Mouse (Mus musculus): ENCODE results near the gene Spert. TPM values are rescaled to one million over a fixed set of nuclear protein-coding genes. Genes with fewer than 3 reads are reported as not detected.

The Spert gene
- total RNA-seq (2014; fragmentation: Nextera tagmentation) (not detected in 2 replicates), total RNA-seq (2017) (0.06 and 0.66 TPM in 2 replicates), polyA plus RNA-seq (2012) (not detected in 2 replicates)

DNA sequence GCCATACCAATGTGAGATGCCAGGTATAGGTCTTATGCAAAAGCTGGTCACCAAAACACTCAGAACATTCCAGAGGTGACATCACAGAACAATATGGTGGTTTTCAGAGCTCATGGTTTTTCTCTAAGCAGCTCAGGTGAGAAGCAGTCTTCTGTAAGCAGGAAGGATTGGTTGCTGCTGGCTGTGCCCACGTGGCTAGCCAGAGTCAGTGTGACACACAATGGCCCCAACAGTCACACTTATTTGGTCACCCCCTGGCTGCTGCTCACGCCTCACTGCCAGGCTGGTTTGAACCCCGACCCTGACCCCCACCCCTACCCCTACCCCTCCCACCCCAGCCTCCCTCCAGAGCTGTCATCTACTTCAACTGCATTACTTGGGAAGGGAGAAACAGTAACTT lies at the start of gene Spert:
TSS of gene Spert (minus strand) at position 139 of the 400 bp plus-strand sequence.
- H3K9me3 ChIP-seq (replicated peaks), result no peaks in the 10 kb centered on the region
- H3K36me3 ChIP-seq (replicated peaks), result no peaks in the 10 kb centered on the region
- peaks cover 4% of the 10 kb centered on the region; the same call in 1 of the 2 replicates for H3K27me3 ChIP-seq (ENCODE audit: insufficient read depth, low read length)
- ATAC-seq (ENCODE audit: extremely low read depth, insufficient number of reproducible peaks, low FRiP score, poor library complexity, severe bottlenecking) (no peak), DNase-seq (ENCODE audit: low spot score) (no peak)
- no peak within 1 kb of the TSS for H3K4me3 ChIP-seq (ENCODE audit: low read depth, low read length)
- H3K4me1 ChIP-seq (ENCODE audit: insufficient read depth, low read depth, low read length), result no peaks in the 10 kb centered on the region
- TF ChIP-seq POLR2AphosphoS5 (IDR thresholded peaks at IDR 0.05; ENCODE audit: insufficient replicate concordance, low read depth, low read length) (no peak), GATA1 (IDR thresholded peaks at IDR 0.05; ENCODE audit: borderline replicate concordance, low read length) (no peak), TAL1 (conservative IDR thresholded peaks at IDR 0.05; ENCODE audit: low read depth, low read length) (no peak), CTCF (IDR thresholded peaks at IDR 0.05; ENCODE audit: low read depth, low read length) (no peak), GATA2 (IDR thresholded peaks at IDR 0.05; ENCODE audit: borderline replicate concordance, low read depth, low read length) (no peak)

GRCm38 (mm10) chr14:75642080-75642479 lies 49.2 kb upstream of the Spert start, which contains the start of gene Erich6b:
TSS of gene Erich6b (plus strand) at chr14:75642259.
- Histone ChIP-seq H3K36me3 (replicated peaks) (no peaks in the 10 kb centered on the region), H3K4me1 (ENCODE audit: insufficient read depth, low read depth, low read length) (no peaks in the 10 kb centered on the region), H3K9me3 (replicated peaks) (no peaks in the 10 kb centered on the region), H3K27me3 (ENCODE audit: insufficient read depth, low read length) (no peaks in the 10 kb centered on the region), H3K4me3 (ENCODE audit: low read depth, low read length) (no peak within 1 kb of the TSS)
- TF ChIP-seq GATA1 (IDR thresholded peaks at IDR 0.05; ENCODE audit: borderline replicate concordance, low read length) (no peak), CTCF (IDR thresholded peaks at IDR 0.05; ENCODE audit: low read depth, low read length) (no peak), POLR2AphosphoS5 (IDR thresholded peaks at IDR 0.05; ENCODE audit: insufficient replicate concordance, low read depth, low read length) (no peak), GATA2 (IDR thresholded peaks at IDR 0.05; ENCODE audit: borderline replicate concordance, low read depth, low read length) (no peak), TAL1 (conservative IDR thresholded peaks at IDR 0.05; ENCODE audit: low read depth, low read length) (no peak)
- DNase-seq (ENCODE audit: low spot score), result no peak
- ATAC-seq (ENCODE audit: extremely low read depth, insufficient number of reproducible peaks, low FRiP score, poor library complexity, severe bottlenecking), result no peak

- no peak for ATAC-seq (ENCODE audit: extremely low read depth, insufficient number of reproducible peaks, low FRiP score, poor library complexity, severe bottlenecking)
- no peaks in the 10 kb centered on the region for H3K36me3 ChIP-seq (replicated peaks)
- no peaks in the 10 kb centered on the region for H3K27me3 ChIP-seq (ENCODE audit: insufficient read depth, low read length)
- no peak overlapping the region for H3K4me3 ChIP-seq (ENCODE audit: low read depth, low read length)
- DNase-seq (ENCODE audit: low spot score), result no peak
- H3K9me3 ChIP-seq (replicated peaks), result no peaks in the 10 kb centered on the region
- TF ChIP-seq GATA1 (IDR thresholded peaks at IDR 0.05; ENCODE audit: borderline replicate concordance, low read length) (no peak), POLR2AphosphoS5 (IDR thresholded peaks at IDR 0.05; ENCODE audit: insufficient replicate concordance, low read depth, low read length) (no peak), CTCF (IDR thresholded peaks at IDR 0.05; ENCODE audit: low read depth, low read length) (no peak), GATA2 (IDR thresholded peaks at IDR 0.05; ENCODE audit: borderline replicate concordance, low read depth, low read length) (no peak)
- no peaks in the 10 kb centered on the region for H3K4me1 ChIP-seq (ENCODE audit: insufficient read depth, low read depth, low read length)
Observed at GRCm38 (mm10) chr14:75641369-75641768, 48.5 kb upstream of the Spert start.

DNA sequence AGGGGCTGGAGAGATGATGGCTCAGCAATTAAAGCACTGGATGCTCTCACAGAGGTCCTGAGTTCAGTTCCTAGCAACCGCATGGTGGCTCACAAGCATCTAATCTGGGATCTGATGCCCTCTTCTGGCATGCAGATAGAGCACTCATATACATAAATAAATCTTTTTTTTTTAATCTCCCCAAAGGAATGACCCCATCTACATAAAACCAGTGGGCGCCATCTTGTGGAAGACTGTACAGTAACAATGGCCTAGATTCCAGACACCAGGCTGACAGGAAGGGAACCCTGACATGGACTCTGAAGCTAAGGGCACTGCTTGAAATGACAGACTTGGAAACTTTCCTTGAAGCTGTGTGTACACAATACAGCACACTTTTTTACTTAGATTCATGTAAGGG lies 47.9 kb upstream of the Spert start:
- H3K4me1 ChIP-seq (ENCODE audit: insufficient read depth, low read depth, low read length), result no peaks in the 10 kb centered on the region
- H3K9me3 ChIP-seq (replicated peaks), result no peaks in the 10 kb centered on the region
- H3K36me3 ChIP-seq (replicated peaks), result no peaks in the 10 kb centered on the region
- H3K27me3 ChIP-seq (ENCODE audit: insufficient read depth, low read length), result no peaks in the 10 kb centered on the region
- TF ChIP-seq GATA1 (IDR thresholded peaks at IDR 0.05; ENCODE audit: borderline replicate concordance, low read length) (no peak), POLR2AphosphoS5 (IDR thresholded peaks at IDR 0.05; ENCODE audit: insufficient replicate concordance, low read depth, low read length) (no peak), CTCF (IDR thresholded peaks at IDR 0.05; ENCODE audit: low read depth, low read length) (no peak)
- no peak for DNase-seq (ENCODE audit: low spot score)
- H3K4me3 ChIP-seq (ENCODE audit: low read depth, low read length), result no peak overlapping the region
- no peak for ATAC-seq (ENCODE audit: extremely low read depth, insufficient number of reproducible peaks, low FRiP score, poor library complexity, severe bottlenecking)

DNA sequence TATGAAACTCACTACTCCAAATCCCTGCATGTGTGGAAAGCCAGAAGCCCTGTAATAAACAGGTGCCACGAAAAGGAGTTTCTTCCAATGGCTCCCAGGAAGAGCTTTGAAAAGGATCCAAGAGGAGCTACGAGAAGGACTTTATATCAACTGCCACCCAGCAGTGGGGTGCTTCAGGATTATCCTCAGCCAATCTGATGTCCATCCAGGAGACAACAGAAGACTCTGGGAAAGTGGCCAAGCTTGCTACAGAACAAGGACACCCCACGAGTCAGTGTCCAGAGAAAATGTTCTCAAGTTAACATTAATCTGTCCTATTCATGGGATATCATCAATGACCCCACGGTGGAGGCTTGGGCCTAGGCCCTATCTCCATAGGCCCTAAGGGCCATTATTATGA lies 44.7 kb upstream of the Spert start:
- TF ChIP-seq POLR2AphosphoS5 (IDR thresholded peaks at IDR 0.05; ENCODE audit: insufficient replicate concordance, low read depth, low read length) (no peak), CTCF (IDR thresholded peaks at IDR 0.05; ENCODE audit: low read depth, low read length) (no peak), GATA1 (IDR thresholded peaks at IDR 0.05; ENCODE audit: borderline replicate concordance, low read length) (no peak), TAL1 (conservative IDR thresholded peaks at IDR 0.05; ENCODE audit: low read depth, low read length) (no peak), GATA2 (IDR thresholded peaks at IDR 0.05; ENCODE audit: borderline replicate concordance, low read depth, low read length) (no peak)
- ATAC-seq (ENCODE audit: extremely low read depth, insufficient number of reproducible peaks, low FRiP score, poor library complexity, severe bottlenecking) (no peak), DNase-seq (ENCODE audit: low spot score) (no peak)
- no peaks in the 10 kb centered on the region for H3K9me3 ChIP-seq (replicated peaks)
- no peaks in the 10 kb centered on the region for H3K4me1 ChIP-seq (ENCODE audit: insufficient read depth, low read depth, low read length)
- no peaks in the 10 kb centered on the region for H3K36me3 ChIP-seq (replicated peaks)
- H3K27me3 ChIP-seq (ENCODE audit: insufficient read depth, low read length), result no peaks in the 10 kb centered on the region
- H3K4me3 ChIP-seq (ENCODE audit: low read depth, low read length), result no peak overlapping the region

DNA sequence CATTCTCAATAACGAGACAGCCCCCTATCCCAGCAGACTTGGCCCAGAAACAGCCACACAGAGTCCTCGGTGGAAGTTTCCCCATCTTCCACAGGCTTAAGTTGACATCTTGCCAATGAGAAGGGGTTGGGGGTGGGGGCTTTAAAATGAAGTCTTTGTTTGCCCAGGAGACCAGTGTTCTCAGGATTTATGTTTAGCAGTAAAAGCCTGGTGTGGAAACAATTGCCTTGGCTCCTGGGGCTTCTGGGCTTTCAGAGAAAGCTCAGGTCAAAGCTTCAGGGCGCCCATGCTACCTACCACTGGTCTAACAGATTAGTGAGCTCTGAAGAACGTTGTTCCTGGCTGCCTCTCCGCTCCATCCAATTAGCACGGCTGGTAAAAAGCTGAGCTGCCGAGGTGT lies 43.2 kb upstream of the Spert start:
- no peaks in the 10 kb centered on the region for H3K36me3 ChIP-seq (replicated peaks)
- TF ChIP-seq GATA2 (IDR thresholded peaks at IDR 0.05; ENCODE audit: borderline replicate concordance, low read depth, low read length) (no peak), TAL1 (conservative IDR thresholded peaks at IDR 0.05; ENCODE audit: low read depth, low read length) (no peak), POLR2AphosphoS5 (IDR thresholded peaks at IDR 0.05; ENCODE audit: insufficient replicate concordance, low read depth, low read length) (no peak), CTCF (IDR thresholded peaks at IDR 0.05; ENCODE audit: low read depth, low read length) (no peak), GATA1 (IDR thresholded peaks at IDR 0.05; ENCODE audit: borderline replicate concordance, low read length) (no peak)
- H3K4me1 ChIP-seq (ENCODE audit: insufficient read depth, low read depth, low read length), result no peaks in the 10 kb centered on the region
- H3K9me3 ChIP-seq (replicated peaks), result no peaks in the 10 kb centered on the region
- DNase-seq (ENCODE audit: low spot score) (no peak), ATAC-seq (ENCODE audit: extremely low read depth, insufficient number of reproducible peaks, low FRiP score, poor library complexity, severe bottlenecking) (no peak)
- no peak overlapping the region for H3K4me3 ChIP-seq (ENCODE audit: low read depth, low read length)
- no peaks in the 10 kb centered on the region for H3K27me3 ChIP-seq (ENCODE audit: insufficient read depth, low read length)
